Mouse (Mus musculus): ENCODE results near the gene Gm20518.

GRCm38 (mm10) chr16:17833321-17833680 lies 58.2 kb downstream of the Gm20518 start:
- TF ChIP-seq CTCF (IDR thresholded peaks at IDR 0.05; ENCODE audit: extremely low read depth, insufficient read depth, low read length): no peak
- TF ChIP-seq POLR2A (IDR thresholded peaks at IDR 0.05; ENCODE audit: extremely low read depth, insufficient read depth, low read length): no peak
